Mouse (Mus musculus) liver, embryonic 14.5 days (tissue): Measurements from ENCODE around the gene Plagl2.

Experiments
- CTCF ChIP-seq: IDR thresholded peaks from 2 replicates; pipeline ENCODE4 v1.5.1; 2016; ENCODE audit warnings: antibody characterized with exemption, low read depth, control low read depth
- EP300 ChIP-seq: IDR thresholded peaks from 2 replicates; pipeline ENCODE4 v1.6.1; 2016; ENCODE audit warnings: antibody characterized with exemption, low read depth

DNA sequence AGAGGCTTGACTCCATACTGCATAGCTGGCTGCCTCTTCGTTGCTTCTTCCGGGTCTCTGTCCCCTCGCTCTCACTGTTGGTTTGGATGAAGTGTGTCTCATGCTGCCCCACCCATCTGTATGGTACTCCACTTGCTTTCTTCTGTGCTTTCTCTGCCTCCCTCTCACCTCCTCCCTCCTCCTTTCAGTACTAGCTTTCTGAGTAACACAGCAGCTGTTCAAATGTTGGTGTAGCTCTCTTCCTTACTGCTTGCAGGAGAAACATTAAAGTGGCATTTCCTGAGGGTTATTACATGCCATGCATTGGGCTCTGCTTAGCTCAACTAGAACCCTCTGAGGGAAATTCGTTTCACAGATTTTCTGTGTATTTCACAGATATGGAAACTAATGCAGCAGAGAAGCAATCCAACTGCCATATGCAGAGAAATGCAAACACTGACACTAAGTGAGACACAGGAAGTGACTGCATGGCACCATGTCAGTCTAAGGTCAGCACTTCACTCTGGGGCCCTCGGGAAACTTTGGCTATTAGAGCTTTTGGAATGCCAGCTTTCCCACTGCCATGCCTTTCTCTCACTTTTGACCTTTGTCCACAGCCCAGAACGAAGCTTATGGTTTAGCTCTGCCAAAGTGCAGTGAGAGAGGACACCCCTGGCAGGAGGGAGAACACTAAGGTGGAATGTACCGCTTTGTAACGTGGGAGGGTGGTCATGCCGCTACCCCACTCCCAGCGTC, 61.9 kb downstream of the Plagl2 start:
- TF ChIP-seq CTCF (no peak), EP300 (no peak)
